Mouse (Mus musculus) small intestine, adult 2 months (tissue): ENCODE measurements around the gene Shf. TPM values are rescaled to one million over a fixed set of nuclear protein-coding genes. Genes with fewer than 3 reads are reported as not detected.

Source experiments
- H3K27ac ChIP-seq: fragments of 200-500 bp; 2 replicates; pipeline ENCODE4 v1.5.1; 2012; ENCODE audit warnings: low read depth, low read length, control low read depth, inconsistent platforms; ENCODE audit not compliant: insufficient read depth
- H3K27me3 ChIP-seq: fragments of 200-500 bp; 2 replicates; pipeline ENCODE4 v1.6.1; 2012; ENCODE audit warnings: mild to moderate bottlenecking, moderate library complexity, low read length, inconsistent platforms; ENCODE audit not compliant: control insufficient read depth, insufficient read depth
- H3K36me3 ChIP-seq: fragments of 200-500 bp; 2 replicates; pipeline ENCODE4 v1.6.1; 2012; ENCODE audit warnings: mild to moderate bottlenecking, low read length, control low read depth, inconsistent platforms; ENCODE audit not compliant: control insufficient read depth, insufficient read depth
- H3K4me1 ChIP-seq: fragments of 200-500 bp; 2 replicates; pipeline ENCODE4 v1.6.1; 2012; ENCODE audit warnings: low read length, inconsistent platforms, mixed read lengths; ENCODE audit not compliant: control insufficient read depth, insufficient read depth, insufficient read length
- H3K4me3 ChIP-seq: fragments of 200-500 bp; 2 replicates; pipeline ENCODE4 v1.5.1; 2012; ENCODE audit warnings: low read depth, mild to moderate bottlenecking, control low read depth, inconsistent platforms, low read length, moderate library complexity
- CTCF ChIP-seq: fragments of 200-500 bp; IDR thresholded peaks from 2 replicates; pipeline ENCODE4 v1.5.1; 2012; ENCODE audit warnings: low read depth, mild to moderate bottlenecking, control low read depth, inconsistent platforms, low read length, moderate library complexity, mixed read lengths; ENCODE audit not compliant: insufficient replicate concordance, insufficient read length; ENCODE audit errors: extremely low read depth
- POLR2A ChIP-seq: fragments of 200-500 bp; IDR thresholded peaks from 2 replicates; pipeline ENCODE4 v1.6.1; 2012; ENCODE audit warnings: low read depth, mild to moderate bottlenecking, control low read depth, inconsistent platforms, low read length, moderate library complexity
- WGBS: fragments of 180-500 bp; shearing (Covaris S2); methylation state at CpG from one replicate; pipeline ENCODE4 v1.1.7; 2018; 5-methylcytosine and 5-hydroxymethylcytosine counted together
- polyA plus RNA-seq: library from polyadenylated mRNA; depleted of rRNA; stranded (reverse); fragments of >200 nt; gene quantifications from 2 replicates; pipeline ENCODE4 v1.2.3, GENCODE M21; 2012

The Shf gene
- polyA plus RNA-seq, 1 experiment, result 9.1 TPM

DNA sequence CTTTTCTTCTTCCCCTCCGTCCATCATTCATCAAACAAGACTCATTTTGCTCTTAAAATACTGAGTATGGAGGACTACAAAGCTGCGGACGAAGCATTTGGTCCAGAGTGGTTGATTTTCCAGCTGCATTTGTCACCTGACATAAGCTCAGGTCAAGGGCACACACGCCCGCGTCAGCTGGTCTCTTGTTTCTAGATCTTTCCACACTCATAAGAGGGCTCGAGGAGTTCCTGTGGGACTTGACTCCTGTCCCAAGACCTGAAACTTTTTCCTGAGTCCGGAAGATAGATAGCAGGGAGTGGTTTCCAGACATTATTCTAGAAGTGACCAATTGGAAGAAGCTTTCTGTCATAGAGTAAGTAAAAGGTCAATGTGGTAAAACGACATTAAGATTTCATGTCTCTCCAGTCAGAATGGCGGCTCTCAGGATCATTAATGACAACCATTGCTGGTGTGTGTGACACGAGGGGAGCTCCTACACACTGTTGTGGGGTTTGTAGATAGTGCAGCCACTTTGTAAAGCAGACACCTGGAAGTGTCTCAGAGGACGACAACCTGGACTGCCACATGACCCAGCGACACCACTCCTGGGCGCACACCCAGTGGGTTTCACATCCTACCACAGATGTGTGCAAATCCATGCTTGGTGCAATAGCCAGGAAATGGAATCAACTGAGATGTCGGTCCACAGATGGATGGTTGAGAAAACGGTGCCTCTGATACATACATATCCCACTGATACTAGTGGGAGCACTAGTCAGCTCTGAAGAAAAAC, 12.6 kb upstream of the Shf start:
- no peaks in the 10 kb centered on the region for H3K36me3 ChIP-seq
- peaks cover 4% of the 10 kb centered on the region for H3K4me1 ChIP-seq
- no peak overlapping the region for H3K27ac ChIP-seq
- H3K4me3 ChIP-seq, result no peak overlapping the region
- no peaks in the 10 kb centered on the region for H3K27me3 ChIP-seq
- TF ChIP-seq CTCF (no peak), POLR2A (no peak)
- WGBS, result 66% methylated on average over 16 of the region's 16 CpGs

DNA sequence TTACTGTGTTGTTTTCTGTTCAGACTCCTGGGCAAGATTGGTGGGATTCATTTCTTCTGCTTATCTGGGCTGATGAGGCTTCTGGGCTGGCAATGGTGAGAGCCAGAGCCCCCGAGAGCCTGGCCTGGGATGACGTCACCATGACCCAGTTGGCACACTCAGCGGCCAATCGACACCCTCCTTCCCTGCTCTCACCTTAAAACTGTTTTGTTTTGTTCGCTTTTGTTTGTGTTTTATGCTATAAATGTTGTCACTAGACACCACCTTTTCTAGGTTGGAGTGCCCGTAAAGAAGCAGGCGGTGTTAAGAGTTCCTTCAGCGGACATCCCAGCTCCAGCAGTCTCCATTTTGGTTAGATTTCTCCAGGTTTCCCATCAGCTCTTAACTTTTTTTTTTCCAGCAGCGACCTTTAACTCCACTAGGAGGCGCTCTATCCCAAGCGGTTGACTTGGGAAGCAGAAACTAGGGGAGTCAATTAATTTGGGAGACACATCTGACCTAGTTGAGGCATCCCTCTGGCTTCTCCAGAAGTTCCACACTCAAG, 11.9 kb upstream of the Shf start:
- TF ChIP-seq CTCF (peak; percentile 34; the same call in 1 of the 2 replicates), POLR2A (no peak)
- WGBS, result 5% methylated on average over 11 of the region's 11 CpGs
- no peak overlapping the region; the same call in 1 of the 2 replicates for H3K4me3 ChIP-seq

DNA sequence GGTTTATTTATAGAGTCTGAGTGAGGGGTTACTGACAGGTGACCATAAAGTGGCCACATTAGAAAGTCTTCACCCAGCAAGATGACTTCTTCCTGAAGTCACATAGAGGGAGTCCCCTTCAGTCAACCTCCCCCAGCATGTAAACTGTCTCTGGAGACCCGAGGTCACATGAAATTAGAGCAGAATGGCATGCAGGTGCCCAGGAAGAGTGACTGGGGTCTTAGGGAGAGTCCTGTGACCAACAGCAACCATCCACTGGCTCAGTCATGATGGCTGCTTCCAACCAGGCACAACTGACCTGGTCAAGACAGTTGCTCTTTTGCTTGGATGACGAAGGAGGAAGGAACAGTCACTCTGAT, 10.3 kb upstream of the Shf start:
- whole genome bisulfite sequencing, result 51% methylated on average over 2 of the region's 2 CpGs
- no peak overlapping the region for H3K27ac ChIP-seq
- no peak overlapping the region for H3K4me3 ChIP-seq
- no peak for TF ChIP-seq CTCF
- TF ChIP-seq POLR2A, result no peak
- H3K36me3 ChIP-seq, result no peaks in the 10 kb centered on the region
- H3K27me3 ChIP-seq, result no peaks in the 10 kb centered on the region
- H3K4me1 ChIP-seq, result peaks cover 4% of the 10 kb centered on the region

More for the DNA sequence above, 11.9 kb upstream of the Shf start:
- H3K36me3 ChIP-seq, result no peaks in the 10 kb centered on the region
- no peaks in the 10 kb centered on the region for H3K27me3 ChIP-seq
- H3K27ac ChIP-seq, result no peak overlapping the region
- H3K4me1 ChIP-seq, result peaks cover 4% of the 10 kb centered on the region

DNA sequence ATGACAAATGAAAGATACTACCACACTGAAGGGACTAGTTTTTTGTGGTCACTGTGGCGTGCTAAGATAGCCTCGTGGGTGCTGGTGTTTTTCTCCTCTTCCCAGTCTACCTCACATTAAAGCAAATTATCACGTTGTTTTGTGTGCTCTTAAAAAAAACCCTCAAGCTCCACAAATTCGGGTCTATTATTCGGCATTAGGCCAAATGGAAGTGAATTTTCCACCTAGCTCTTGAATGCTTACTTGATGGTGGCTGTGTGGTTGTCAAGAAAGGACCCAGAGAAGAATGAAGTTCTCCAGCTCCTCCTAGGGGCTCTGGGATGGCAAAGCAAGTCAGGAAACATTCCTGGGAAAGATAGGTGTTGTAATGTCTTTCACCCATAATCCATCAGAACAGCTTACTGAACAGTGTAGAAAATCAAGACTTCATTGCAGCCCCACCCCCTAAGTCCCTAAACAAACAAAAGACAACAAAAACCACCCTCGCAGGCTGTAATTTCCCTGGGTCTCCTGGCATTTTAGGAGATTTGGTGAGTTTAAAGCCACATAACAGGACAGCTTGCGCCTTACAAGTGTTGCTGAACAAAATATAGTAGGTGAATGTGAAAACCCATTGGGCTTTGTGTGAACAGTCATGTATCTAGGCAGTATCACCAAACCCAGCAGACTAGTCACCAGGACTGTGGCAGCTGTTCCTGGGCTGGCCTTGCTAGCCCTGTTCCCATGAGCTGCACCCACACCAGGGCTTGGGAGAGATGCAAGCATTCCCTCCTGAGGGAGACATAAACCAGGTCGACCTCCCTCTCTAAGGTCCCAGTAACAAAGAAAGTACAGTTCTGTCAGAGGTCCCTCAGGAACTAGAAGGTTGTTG, 9.7 kb upstream of the Shf start:
- no peak for TF ChIP-seq POLR2A
- TF ChIP-seq CTCF, result no peak
- Histone ChIP-seq H3K27me3 (no peaks in the 10 kb centered on the region), H3K4me1 (peaks cover 4% of the 10 kb centered on the region), H3K4me3 (no peak overlapping the region), H3K36me3 (no peaks in the 10 kb centered on the region), H3K27ac (no peak overlapping the region)
- 18% methylated on average over 8 of the region's 8 CpGs for WGBS

DNA sequence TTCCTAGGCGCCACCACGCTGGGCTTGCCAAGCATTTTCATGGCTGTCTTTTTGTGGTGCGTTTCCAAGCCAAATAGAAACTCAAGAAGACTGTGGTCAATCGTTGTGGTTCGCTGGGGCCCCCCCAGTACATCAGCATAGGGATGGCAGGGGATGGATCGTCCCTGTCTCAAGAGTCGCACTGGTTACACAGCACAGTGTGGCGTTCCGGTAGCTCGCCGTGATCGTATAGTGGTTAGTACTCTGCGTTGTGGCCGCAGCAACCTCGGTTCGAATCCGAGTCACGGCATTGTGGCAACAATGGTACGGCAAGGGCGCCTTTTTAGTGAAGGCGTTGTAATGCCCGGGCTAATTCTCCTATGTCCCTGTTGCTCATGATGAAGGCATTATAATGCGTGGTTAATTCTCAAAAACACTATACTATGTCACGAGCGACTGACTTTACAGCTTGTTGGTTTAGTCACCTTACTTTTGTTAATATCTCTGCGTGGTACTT, 8.8 kb upstream of the Shf start:
- Histone ChIP-seq H3K36me3 (no peaks in the 10 kb centered on the region), H3K27ac (peak overlapping the region; percentile 44), H3K27me3 (no peaks in the 10 kb centered on the region), H3K4me3 (peak overlapping the region; percentile 68), H3K4me1 (peaks cover 4% of the 10 kb centered on the region)
- TF ChIP-seq CTCF (no peak), POLR2A (no peak)
- WGBS, result under 1% methylated on average over 26 of the region's 26 CpGs

DNA sequence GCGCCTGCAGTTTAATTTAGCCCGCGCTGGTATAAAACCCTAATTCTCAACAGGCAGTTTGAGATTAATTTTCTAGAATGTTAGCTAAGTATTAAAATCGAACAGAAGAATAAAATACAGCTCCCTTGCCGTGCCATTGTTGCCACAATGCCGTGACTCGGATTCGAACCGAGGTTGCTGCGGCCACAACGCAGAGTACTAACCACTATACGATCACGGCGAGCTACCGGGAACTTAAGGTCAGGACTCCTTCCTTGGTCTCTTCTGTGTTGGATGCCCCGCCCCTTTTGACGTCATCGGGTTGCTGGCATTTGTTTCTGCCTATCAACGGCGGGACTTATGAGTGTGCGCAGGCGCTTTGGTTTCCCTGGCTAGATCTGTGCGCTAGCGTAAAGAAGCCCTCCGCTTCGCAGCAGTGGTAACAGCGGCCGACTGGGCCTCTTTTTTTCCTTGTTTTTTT, 8.3 kb upstream of the Shf start:
- Histone ChIP-seq H3K27ac (no peak overlapping the region), H3K4me1 (peaks cover 2% of the 10 kb centered on the region; the same call in 1 of the 2 replicates), H3K4me3 (peak overlapping the region; percentile 68), H3K36me3 (no peaks in the 10 kb centered on the region), H3K27me3 (no peaks in the 10 kb centered on the region)
- under 1% methylated on average over 28 of the region's 28 CpGs for WGBS
- TF ChIP-seq CTCF, result no peak
- TF ChIP-seq POLR2A, result no peak; the same call in 1 of the 2 replicates
